Mouse (Mus musculus) NIH3T3 (cell line): ENCODE measurements around the gene Alg12.
"Not testable (repeated sequence)": the region's sequence is repeated elsewhere in the genome, so short reads cannot be mapped to it uniquely, and the experiment has no call there.

Experiments
- DNase-seq: peaks from one replicate; pipeline ENCODE4 v3.0.0-alpha.2; 2012; ENCODE audit warnings: low read depth

Alg12 gene

GRCm38 (mm10) chr15:88831482-88831881, 12.4 kb upstream of the Alg12 start:
- DNase-seq, result peak; percentile 39

GRCm38 (mm10) chr15:88830696-88831095, 11.6 kb upstream of the Alg12 start:
- no peak for DNase-seq

- DNase-seq, result no peak
Measured at GRCm38 (mm10) chr15:88829791-88830440, 10.8 kb upstream of the Alg12 start.

GRCm38 (mm10) chr15:88828800-88829705, 9.9 kb upstream of the Alg12 start:
- DNase-seq, result peak; percentile 94

- peak; percentile 83 for DNase-seq
Measured at GRCm38 (mm10) chr15:88827991-88828799, 9.1 kb upstream of the Alg12 start.

GRCm38 (mm10) chr15:88827466-88827865, 8.3 kb upstream of the Alg12 start:
- DNase-seq, result no peak

GRCm38 (mm10) chr15:88823376-88823775, 4.3 kb upstream of the Alg12 start:
- no peak for DNase-seq

GRCm38 (mm10) chr15:88822513-88822912, 3.4 kb upstream of the Alg12 start:
- no peak for DNase-seq

- no peak for DNase-seq
Measured at GRCm38 (mm10) chr15:88821403-88821802, 2.3 kb upstream of the Alg12 start.

GRCm38 (mm10) chr15:88819906-88820303, 787 bp upstream of the Alg12 start:
- DNase-seq, result no peak

- DNase-seq, result no peak
Measured at GRCm38 (mm10) chr15:88815196-88815700, 3.9 kb downstream of the Alg12 start.

GRCm38 (mm10) chr15:88814411-88815047, 4.6 kb downstream of the Alg12 start:
- DNase-seq, result peak; percentile 48

- not testable (repeated sequence) for DNase-seq
Measured at GRCm38 (mm10) chr15:88813873-88814272, 5.2 kb downstream of the Alg12 start.

- DNase-seq, result no peak
Measured at GRCm38 (mm10) chr15:88813262-88813661, 5.9 kb downstream of the Alg12 start.

GRCm38 (mm10) chr15:88810369-88810768, 8.7 kb downstream of the Alg12 start:
- no peak for DNase-seq

- no peak for DNase-seq
Measured at GRCm38 (mm10) chr15:88808121-88808520, 11.0 kb downstream of the Alg12 start.

GRCm38 (mm10) chr15:88802348-88802747, 16.8 kb downstream of the Alg12 start:
- no peak for DNase-seq

GRCm38 (mm10) chr15:88801903-88802302, 17.2 kb downstream of the Alg12 start:
- no peak for DNase-seq

- DNase-seq, result no peak
Measured at GRCm38 (mm10) chr15:88800921-88801354, 18.2 kb downstream of the Alg12 start.

- DNase-seq, result no peak
Measured at GRCm38 (mm10) chr15:88799950-88800371, 19.2 kb downstream of the Alg12 start.

- DNase-seq, result not testable (repeated sequence)
Measured at GRCm38 (mm10) chr15:88794729-88795128, 24.4 kb downstream of the Alg12 start.
